8 mouse cellular contexts compared by ENCODE assay signal in the genomic region with DNA sequence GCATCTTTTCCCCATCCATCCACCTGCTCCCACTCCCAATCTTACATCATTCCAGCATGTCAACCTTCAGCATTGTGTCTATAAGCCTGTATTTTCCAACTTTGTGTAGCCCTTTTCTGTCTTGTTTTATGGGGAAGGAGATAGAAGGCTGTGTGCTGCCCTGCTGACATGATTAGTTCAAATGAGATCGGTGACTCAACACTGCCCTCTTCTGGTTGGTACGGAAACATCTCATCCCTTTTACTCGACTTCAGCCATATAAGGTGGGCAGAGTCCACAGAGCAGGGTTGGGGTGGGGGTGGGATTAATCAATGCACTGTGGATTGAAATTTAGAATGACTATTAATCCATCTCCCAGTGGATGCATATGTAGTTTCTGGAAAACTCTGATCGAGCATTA. TPM values are rescaled to one million over a fixed set of nuclear protein-coding genes. Genes with fewer than 3 reads are reported as not detected.
A peak's percentile ranks its signal among the peaks of the same experiment; 100 is the strongest.
DNase-seq lines count a peak whose midpoint lies in the region; ATAC-seq lines count a peak whose summit lies in the region.

No protein-coding gene starts in this region.

- H3K4me2 ChIP-seq in liver, embryonic 12.5 days, result no peak overlapping the region
- H3K4me2 ChIP-seq in forebrain, embryonic 12.5 days, result no peak overlapping the region
- no peak overlapping the region for H3K4me2 ChIP-seq in hindbrain, embryonic 16.5 days (ENCODE audit: low read length)

- peaks cover 3% of the 10 kb centered on the region; the same call in 1 of the 2 replicates for H3K4me1 ChIP-seq in liver, embryonic 12.5 days
- H3K4me1 ChIP-seq in forebrain, embryonic 12.5 days, result peaks cover 2% of the 10 kb centered on the region
- H3K4me1 ChIP-seq in hindbrain, embryonic 16.5 days (ENCODE audit: control insufficient read depth, insufficient read depth, low read depth, low read length), result no peaks in the 10 kb centered on the region

- no peaks in the 10 kb centered on the region for H3K9me3 ChIP-seq in liver, embryonic 12.5 days (replicated peaks)
- no peaks in the 10 kb centered on the region for H3K9me3 ChIP-seq in forebrain, embryonic 12.5 days
- no peaks in the 10 kb centered on the region for H3K9me3 ChIP-seq in hindbrain, embryonic 16.5 days (ENCODE audit: control insufficient read depth, low read length)

- H3K9ac ChIP-seq in liver, embryonic 12.5 days, result no peak overlapping the region
- H3K9ac ChIP-seq in forebrain, embryonic 12.5 days, result no peak overlapping the region
- H3K9ac ChIP-seq in hindbrain, embryonic 16.5 days (ENCODE audit: low read depth, low read length), result no peak overlapping the region

- H3K27me3 ChIP-seq in liver, embryonic 12.5 days (replicated peaks), result no peaks in the 10 kb centered on the region
- H3K27me3 ChIP-seq in forebrain, embryonic 12.5 days, result no peaks in the 10 kb centered on the region
- H3K27me3 ChIP-seq in hindbrain, embryonic 16.5 days (replicated peaks; ENCODE audit: control insufficient read depth, insufficient read depth, low read length), result no peaks in the 10 kb centered on the region; the same call in 1 of the 2 replicates

- no peaks in the 10 kb centered on the region for H3K36me3 ChIP-seq in liver, embryonic 12.5 days
- H3K36me3 ChIP-seq in forebrain, embryonic 12.5 days (replicated peaks), result no peaks in the 10 kb centered on the region
- no peaks in the 10 kb centered on the region for H3K36me3 ChIP-seq in hindbrain, embryonic 16.5 days (ENCODE audit: control insufficient read depth, insufficient read depth, low read length)

- no peak; the same call in 1 of the 2 replicates for ATAC-seq in liver, embryonic 12.5 days
- peak; percentile 63 for ATAC-seq in forebrain, embryonic 12.5 days (ENCODE audit: low FRiP score)
- peak; percentile 82 for ATAC-seq in hindbrain, embryonic 16.5 days
- ATAC-seq in megakaryocyte-erythroid progenitor cell, adult 5-6 weeks (replicated peaks; ENCODE audit: low FRiP score, low TSS enrichment, poor library complexity, severe bottlenecking), result peak; percentile 78; the same call in 1 of the 2 replicates

- no peak overlapping the region for H3K4me3 ChIP-seq in liver, embryonic 12.5 days
- no peak overlapping the region for H3K4me3 ChIP-seq in forebrain, embryonic 12.5 days (replicated peaks)
- no peak overlapping the region for H3K4me3 ChIP-seq in hindbrain, embryonic 16.5 days (ENCODE audit: low read length)

- WGBS in liver, embryonic 12.5 days (ENCODE audit: insufficient replicate concordance), result 7% methylated on average over 4 of the region's 4 CpGs
- WGBS in forebrain, embryonic 12.5 days, result 10% methylated on average over 4 of the region's 4 CpGs
- WGBS in hindbrain, embryonic 16.5 days, result 11% methylated on average over 4 of the region's 4 CpGs

- no peak overlapping the region for H3K27ac ChIP-seq in liver, embryonic 12.5 days
- no peak overlapping the region for H3K27ac ChIP-seq in forebrain, embryonic 12.5 days
- H3K27ac ChIP-seq in hindbrain, embryonic 16.5 days (ENCODE audit: low read depth, low read length), result no peak overlapping the region

- peak; percentile 40 for DNase-seq in liver
- peak; percentile 42 for DNase-seq in c-Kit-negative CD71-positive TER-119-positive erythroid progenitor cells, embryonic 14.5 days (ENCODE audit: low read depth, low spot score)
- peak; percentile 20 to 59 for DNase-seq in layer of hippocampus, postnatal 36 days
- peak; percentile 13 to 54 for DNase-seq in spleen, postnatal 10 days (ENCODE audit: low spot score in 2 of 2)

RNA-seq across cellular contexts. Expression of a gene that starts 40.4 kb away (rescaled TPM):
- polyA plus RNA-seq in liver, embryonic 12.5 days (2016; fragmentation: Nextera tagmentation; extraction: Ambion mirVana), result 73.6 and 74.7 TPM in 2 replicates
- polyA plus RNA-seq in forebrain, embryonic 12.5 days (2016; fragmentation: Nextera tagmentation; extraction: Ambion mirVana), result 78.8 and 80.8 TPM in 2 replicates
- 28.1 and 28.9 TPM in 2 replicates for polyA plus RNA-seq in hindbrain, embryonic 16.5 days (2015; fragmentation: Nextera tagmentation; extraction: Ambion mirVana)
- 10 to 100 TPM; 10.4 to 13.0 TPM for total RNA-seq in layer of hippocampus, postnatal 36 days (2021)
- total RNA-seq in megakaryocyte-erythroid progenitor cell, adult 5-6 weeks (2014; fragmentation: Nextera tagmentation), result 73.1 and 97.2 TPM in 2 replicates
- total RNA-seq in megakaryocyte-erythroid progenitor cell, adult 5-6 weeks (2017), result 74.5 and 81.1 TPM in 2 replicates

RNA-seq across cellular contexts. Expression of a gene that starts 40.8 kb away (rescaled TPM):
- 0.19 and 0.42 TPM in 2 replicates for polyA plus RNA-seq in liver, embryonic 12.5 days (2016; fragmentation: Nextera tagmentation; extraction: Ambion mirVana)
- 9.1 and 10.2 TPM in 2 replicates for polyA plus RNA-seq in forebrain, embryonic 12.5 days (2016; fragmentation: Nextera tagmentation; extraction: Ambion mirVana)
- 15.0 and 21.7 TPM in 2 replicates for polyA plus RNA-seq in hindbrain, embryonic 16.5 days (2015; fragmentation: Nextera tagmentation; extraction: Ambion mirVana)
- 1 to 10 TPM; 5.5 to 6.2 TPM for total RNA-seq in layer of hippocampus, postnatal 36 days (2021)
- total RNA-seq in megakaryocyte-erythroid progenitor cell, adult 5-6 weeks (2014; fragmentation: Nextera tagmentation), result not detected in 2 replicates
- 1.0 TPM in 1 of 2 replicates, not detected in the other for total RNA-seq in megakaryocyte-erythroid progenitor cell, adult 5-6 weeks (2017)
